Mouse (Mus musculus) neutrophil, adult 59 days (primary cell): ENCODE data around the gene Col23a1. TPM values are rescaled to one million over a fixed set of nuclear protein-coding genes. Genes with fewer than 3 reads are reported as not detected.

ENCODE experiments used
- total RNA-seq, 2 experiments: library from RNA; stranded (reverse); gene quantifications; 1 replicate in 1 of 2; 2 replicates in 1 of 2; pipeline ENCODE4 v1.2.4; 2023

Col23a1 gene
- 1 to 10 TPM in 1 of 2 experiments, under 1 TPM in 1; 0.91 to 1.1 TPM for total RNA-seq

GRCm38 (mm10) chr11:51289564-51290041, at the start of gene Col23a1:
Gene Col23a1 (plus strand): TSS chr11:51289920.

GRCm38 (mm10) chr11:51261680-51262219, 28.0 kb upstream of the Col23a1 start, which contains the start of gene Clk4:
Gene Clk4 (plus strand): TSS chr11:51261730.

GRCm38 (mm10) chr11:51262342-51263285, 27.1 kb upstream of the Col23a1 start, which contains the start of gene BC049762:
Gene BC049762 (minus strand): TSS chr11:51263046.

GRCm38 (mm10) chr11:51584431-51585248, 294.9 kb downstream of the Col23a1 start, which contains the start of gene Phykpl:
Gene Phykpl (plus strand): TSS chr11:51584757.

GRCm38 (mm10) chr11:51606447-51607095, 316.9 kb downstream of the Col23a1 start, which contains the start of gene Hnrnpab:
Gene Hnrnpab (minus strand): TSS chr11:51606847.

GRCm38 (mm10) chr11:51619409-51620060, 329.8 kb downstream of the Col23a1 start, which contains the start of gene Nhp2:
Gene Nhp2 (plus strand): TSS chr11:51619735.

Other genes starting within 250 kb of the Col23a1 start
- gene Olfr1375, start 241.8 kb upstream of the Col23a1 start, total RNA-seq, result not detected
- gene Zfp354a, start 230.7 kb upstream of the Col23a1 start, total RNA-seq, result not detected
- gene Gm12569, start 69.4 kb upstream of the Col23a1 start, total RNA-seq, result not detected
- gene Clk4, start 28.2 kb upstream of the Col23a1 start, total RNA-seq, result 100 to 1,000 TPM; 151 to 164 TPM
- under 1 TPM; 0.56 to 0.77 TPM for gene BC049762, start 26.9 kb upstream of the Col23a1 start, total RNA-seq